Mouse (Mus musculus): ENCODE measurements around the gene Rnf8.

GRCm38 (mm10) chr17:29690257-29690656 lies 75.7 kb downstream of the Rnf8 start:
- TF ChIP-seq USF1 (IDR thresholded peaks at IDR 0.05; ENCODE audit: low read depth) (no peak), TCF3 (IDR thresholded peaks at IDR 0.05; ENCODE audit: insufficient read length, low read depth) (no peak), POLR2A (IDR thresholded peaks at IDR 0.05; ENCODE audit: insufficient read length, low read depth) (no peak), POLR2AphosphoS2 (IDR thresholded peaks at IDR 0.05; ENCODE audit: insufficient read length, low read depth) (no peak), TCF12 (IDR thresholded peaks at IDR 0.05; ENCODE audit: insufficient read depth, poor library complexity, severe bottlenecking) (no peak), MYOG (IDR thresholded peaks at IDR 0.05; ENCODE audit: control insufficient read depth in 1 of 3, insufficient read depth in 1 of 3, insufficient read length in 2 of 3, low read depth in 2 of 3) (no peak), MAX (IDR thresholded peaks at IDR 0.05; ENCODE audit: low read depth) (no peak), E2F4 (IDR thresholded peaks at IDR 0.05; ENCODE audit: insufficient read depth) (no peak), MYOD1 (IDR thresholded peaks at IDR 0.05; ENCODE audit: control insufficient read depth in 1 of 3, insufficient read length in 2 of 3, low read depth in 2 of 3) (no peak), CEBPB (IDR thresholded peaks at IDR 0.05; ENCODE audit: insufficient read depth, poor library complexity, severe bottlenecking) (no peak), REST (IDR thresholded peaks at IDR 0.05; ENCODE audit: insufficient read depth, insufficient read length) (no peak)
